Mouse (Mus musculus): Measurements from ENCODE around the gene Atp1a4. TPM values are rescaled to one million over a fixed set of nuclear protein-coding genes. Genes with fewer than 3 reads are reported as not detected.

Gene Atp1a4
- polyA plus RNA-seq, 1 experiment from 2014 or later: not detected

DNA sequence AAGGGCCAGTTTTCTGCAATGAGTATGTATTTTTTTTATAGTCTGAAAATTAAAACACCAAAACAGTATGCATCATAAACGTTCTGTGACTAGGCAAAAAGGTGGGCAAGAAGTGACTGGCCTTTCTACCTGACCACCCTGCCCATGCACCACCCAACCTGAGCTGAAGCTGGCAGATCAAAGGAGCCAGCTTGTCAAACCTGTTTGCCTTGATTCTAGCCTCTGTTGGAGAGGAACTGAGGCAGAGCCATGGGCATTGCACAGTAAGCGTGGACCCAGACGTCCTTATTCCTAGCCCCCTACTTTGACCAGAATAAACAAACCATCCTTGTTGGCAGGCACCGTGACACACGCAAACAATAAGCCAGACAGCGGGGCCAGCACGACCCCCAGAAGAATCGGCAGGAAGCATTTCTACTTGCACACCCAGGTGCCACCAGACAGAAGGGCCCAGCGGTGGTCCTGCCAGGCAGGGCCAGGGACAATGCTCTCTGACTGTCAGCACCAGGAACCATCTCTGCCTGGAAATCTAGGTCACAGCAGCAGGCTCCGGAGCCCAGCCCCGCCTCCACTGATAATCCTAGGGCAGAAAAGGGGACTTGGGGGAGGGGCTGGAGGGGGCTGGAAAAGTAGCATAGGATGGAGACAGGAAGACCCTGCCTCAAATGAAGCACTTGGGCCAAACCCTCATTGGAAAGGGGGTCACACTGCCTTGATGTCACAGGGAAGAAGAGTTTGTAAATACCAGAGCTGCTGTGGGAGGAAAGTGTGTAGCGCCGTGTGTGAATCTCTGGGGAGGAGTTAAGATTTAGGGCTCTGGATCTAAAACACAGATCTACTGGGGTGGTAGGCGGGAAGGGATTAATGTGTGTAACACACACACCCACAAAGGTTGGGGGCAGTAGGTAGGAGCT, 56.0 kb downstream of the Atp1a4 start:
- ATAC-seq (ENCODE audit: insufficient read depth, low FRiP score, low read depth): no peak
- H3K4me2 ChIP-seq: peak overlapping the region; percentile 33
- peaks cover 23% of the 10 kb centered on the region for H3K36me3 ChIP-seq
- no peak overlapping the region for H3K9ac ChIP-seq
- peaks cover 63% of the 10 kb centered on the region for H3K4me1 ChIP-seq
- H3K4me3 ChIP-seq (replicated peaks): no peak overlapping the region
- H3K9me3 ChIP-seq: no peaks in the 10 kb centered on the region
- peak overlapping the region; percentile 74; the same call in 1 of the 2 replicates for H3K27ac ChIP-seq
- 21% methylated on average over 14 of the region's 14 CpGs for WGBS
- H3K27me3 ChIP-seq (replicated peaks): no peaks in the 10 kb centered on the region

GRCm38 (mm10) chr1:172200871-172201447, 57.3 kb downstream of the Atp1a4 start:
- Histone ChIP-seq H3K27ac (peak overlapping the region; percentile 17; the same call in 1 of the 2 replicates), H3K27me3 (replicated peaks) (no peaks in the 10 kb centered on the region), H3K9ac (no peak overlapping the region), H3K4me1 (peaks cover 54% of the 10 kb centered on the region), H3K4me2 (no peak overlapping the region), H3K9me3 (no peaks in the 10 kb centered on the region), H3K36me3 (peaks cover 35% of the 10 kb centered on the region), H3K4me3 (replicated peaks) (no peak overlapping the region)
- 38% methylated on average over 7 of the region's 7 CpGs for WGBS
- no peak for ATAC-seq (ENCODE audit: insufficient read depth, low FRiP score, low read depth)

DNA sequence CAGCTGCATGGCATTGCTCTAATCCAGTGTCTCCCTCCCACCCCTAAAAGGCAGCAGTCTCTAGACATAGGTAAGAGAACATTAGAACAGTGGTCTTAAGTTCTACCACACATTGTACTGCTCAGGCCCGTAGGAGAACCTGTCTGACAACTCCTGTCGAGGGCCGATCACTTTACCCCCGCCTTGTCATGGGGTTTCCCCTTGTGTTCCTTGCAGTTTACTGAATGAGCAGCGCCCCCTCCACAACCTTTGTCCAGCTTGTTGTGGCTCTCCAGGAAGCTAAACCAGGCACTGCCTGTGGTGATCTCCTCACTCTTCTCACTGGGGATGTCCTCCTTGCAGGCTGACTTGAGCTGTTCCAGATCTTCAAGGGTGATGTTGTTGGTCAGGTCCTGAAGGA, 58.1 kb downstream of the Atp1a4 start:
- peaks cover 46% of the 10 kb centered on the region for H3K4me1 ChIP-seq
- H3K4me3 ChIP-seq (replicated peaks): no peak overlapping the region
- H3K4me2 ChIP-seq: no peak overlapping the region
- H3K9me3 ChIP-seq: no peaks in the 10 kb centered on the region
- WGBS: 70% methylated on average over 5 of the region's 5 CpGs
- H3K9ac ChIP-seq: no peak overlapping the region
- peak overlapping the region; percentile 21; the same call in 1 of the 2 replicates for H3K27ac ChIP-seq
- peak; percentile 59 for ATAC-seq (ENCODE audit: insufficient read depth, low FRiP score, low read depth)
- H3K36me3 ChIP-seq: peaks cover 38% of the 10 kb centered on the region
- no peaks in the 10 kb centered on the region for H3K27me3 ChIP-seq (replicated peaks)

GRCm38 (mm10) chr1:172198996-172199395, 59.2 kb downstream of the Atp1a4 start:
- Histone ChIP-seq H3K4me3 (replicated peaks) (no peak overlapping the region), H3K27ac (no peak overlapping the region), H3K9me3 (no peaks in the 10 kb centered on the region), H3K27me3 (replicated peaks) (no peaks in the 10 kb centered on the region), H3K4me2 (no peak overlapping the region), H3K9ac (no peak overlapping the region), H3K36me3 (peaks cover 43% of the 10 kb centered on the region), H3K4me1 (peaks cover 35% of the 10 kb centered on the region)
- no peak for ATAC-seq (ENCODE audit: insufficient read depth, low FRiP score, low read depth)
- WGBS: 94% methylated on average over 4 of the region's 4 CpGs

DNA sequence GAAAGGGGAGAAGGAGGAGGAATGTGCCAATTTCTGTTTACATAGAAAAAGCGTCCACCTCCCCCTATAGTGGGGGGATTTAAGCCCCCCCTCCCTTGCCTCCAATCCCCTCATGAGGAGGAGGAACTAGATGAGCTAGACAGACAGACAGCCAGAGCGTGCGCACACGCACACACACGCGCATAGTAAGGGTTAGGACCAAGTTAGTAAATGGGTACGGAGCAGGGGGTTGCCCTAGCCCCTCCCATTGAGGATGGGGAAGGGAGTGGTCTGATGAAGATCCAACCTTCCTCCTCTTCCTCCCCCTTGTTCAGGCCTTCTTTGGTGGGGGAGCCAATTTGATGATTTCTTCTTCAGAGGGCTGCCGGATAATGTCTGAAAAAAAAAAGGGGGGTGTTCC, 59.9 kb downstream of the Atp1a4 start:
- 88% methylated on average over 8 of the region's 8 CpGs for WGBS
- H3K27me3 ChIP-seq (replicated peaks): no peaks in the 10 kb centered on the region
- ATAC-seq (ENCODE audit: insufficient read depth, low FRiP score, low read depth): no peak
- peaks cover 49% of the 10 kb centered on the region for H3K36me3 ChIP-seq
- no peaks in the 10 kb centered on the region for H3K9me3 ChIP-seq
- H3K27ac ChIP-seq: no peak overlapping the region
- no peak overlapping the region for H3K9ac ChIP-seq
- H3K4me1 ChIP-seq: peaks cover 28% of the 10 kb centered on the region
- H3K4me2 ChIP-seq: no peak overlapping the region
- H3K4me3 ChIP-seq (replicated peaks): no peak overlapping the region

DNA sequence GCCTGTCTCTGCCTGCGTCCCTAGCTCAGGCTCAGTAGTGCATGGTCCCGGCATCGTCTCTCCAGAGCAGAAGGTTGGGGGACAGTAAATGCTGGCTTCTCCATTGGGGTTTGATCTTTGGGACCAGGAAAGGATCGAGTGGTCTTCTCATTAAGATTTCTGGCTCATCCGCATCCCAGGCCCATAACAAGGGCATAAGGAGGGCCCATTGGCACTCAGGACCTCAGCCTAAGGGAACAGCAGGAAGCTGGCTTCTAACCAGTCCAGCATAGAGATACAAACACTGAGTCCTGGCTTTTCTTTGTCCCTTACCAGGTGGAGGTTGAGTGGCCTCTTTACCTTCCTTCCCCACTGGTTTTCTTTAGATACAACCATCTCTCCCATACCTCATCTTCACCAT, 60.4 kb downstream of the Atp1a4 start:
- 77% methylated on average over 5 of the region's 5 CpGs for WGBS

DNA sequence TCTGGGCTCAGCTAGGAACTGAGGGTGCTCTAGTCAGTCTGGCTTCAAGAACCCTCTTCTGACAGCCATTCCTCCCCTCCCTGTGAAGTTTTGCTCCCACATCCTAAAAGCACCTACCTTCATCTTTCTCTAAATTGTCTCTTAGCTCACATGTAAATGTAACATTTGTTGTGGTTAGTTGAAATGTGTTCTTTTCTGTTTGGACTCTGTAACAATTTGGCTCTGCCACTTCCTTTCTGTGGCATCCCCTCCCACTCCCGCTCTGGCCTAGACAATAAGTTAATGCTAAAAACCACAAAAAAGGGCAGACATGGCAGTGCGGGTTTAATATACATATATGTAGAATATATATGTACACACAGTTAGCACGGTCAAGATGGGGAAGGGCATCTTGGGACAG, 61.1 kb downstream of the Atp1a4 start:
- WGBS: 83% methylated on average over 3 of the region's 3 CpGs
- no peaks in the 10 kb centered on the region for H3K27me3 ChIP-seq (replicated peaks)
- H3K27ac ChIP-seq: no peak overlapping the region
- peaks cover 16% of the 10 kb centered on the region for H3K4me1 ChIP-seq
- H3K36me3 ChIP-seq: peaks cover 55% of the 10 kb centered on the region
- H3K9ac ChIP-seq: no peak overlapping the region
- no peak overlapping the region for H3K4me3 ChIP-seq (replicated peaks)
- no peak for ATAC-seq (ENCODE audit: insufficient read depth, low FRiP score, low read depth)
- no peaks in the 10 kb centered on the region for H3K9me3 ChIP-seq
- H3K4me2 ChIP-seq: no peak overlapping the region

More for the DNA sequence above, 60.4 kb downstream of the Atp1a4 start:
- no peaks in the 10 kb centered on the region for H3K27me3 ChIP-seq (replicated peaks)
- no peak overlapping the region for H3K9ac ChIP-seq
- H3K4me1 ChIP-seq: peaks cover 23% of the 10 kb centered on the region
- H3K9me3 ChIP-seq: no peaks in the 10 kb centered on the region
- ATAC-seq (ENCODE audit: insufficient read depth, low FRiP score, low read depth): no peak
- H3K36me3 ChIP-seq: peaks cover 49% of the 10 kb centered on the region
- H3K4me3 ChIP-seq (replicated peaks): no peak overlapping the region
- no peak overlapping the region for H3K4me2 ChIP-seq
- no peak overlapping the region for H3K27ac ChIP-seq

DNA sequence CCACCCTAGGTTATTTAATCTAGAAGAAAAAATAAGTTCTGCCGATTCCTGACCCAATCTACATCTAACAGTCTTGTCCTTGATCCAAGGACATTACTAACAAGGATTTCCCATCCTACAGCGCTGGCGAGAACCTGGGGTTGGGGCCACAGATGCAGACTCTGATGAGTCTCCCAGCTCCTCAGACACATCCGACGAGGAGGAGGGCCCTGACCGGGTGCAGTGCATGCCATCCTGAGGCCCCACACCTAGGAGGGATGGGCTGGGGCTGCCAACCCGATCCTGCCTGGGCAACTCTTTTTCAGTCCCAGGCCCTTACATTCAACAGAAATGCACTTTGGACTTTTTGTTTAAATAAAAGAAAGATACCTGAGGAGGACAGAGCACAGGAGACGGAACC, 63.8 kb downstream of the Atp1a4 start:
- Histone ChIP-seq H3K36me3 (peaks cover 55% of the 10 kb centered on the region), H3K9ac (no peak overlapping the region), H3K27ac (no peak overlapping the region), H3K4me3 (replicated peaks) (no peak overlapping the region), H3K4me1 (no peaks in the 10 kb centered on the region), H3K27me3 (replicated peaks) (no peaks in the 10 kb centered on the region), H3K4me2 (no peak overlapping the region), H3K9me3 (no peaks in the 10 kb centered on the region)
- 65% methylated on average over 8 of the region's 8 CpGs for WGBS
- no peak for ATAC-seq (ENCODE audit: insufficient read depth, low FRiP score, low read depth)

- Histone ChIP-seq H3K4me3 (replicated peaks) (no peak overlapping the region), H3K4me1 (no peaks in the 10 kb centered on the region), H3K27me3 (replicated peaks) (no peaks in the 10 kb centered on the region), H3K9ac (no peak overlapping the region), H3K4me2 (no peak overlapping the region), H3K27ac (no peak overlapping the region), H3K9me3 (no peaks in the 10 kb centered on the region), H3K36me3 (peaks cover 56% of the 10 kb centered on the region)
- ATAC-seq (ENCODE audit: insufficient read depth, low FRiP score, low read depth): no peak
- 87% methylated on average over 3 of the region's 3 CpGs for WGBS
These were observed 66.0 kb downstream of the Atp1a4 start for GRCm38 (mm10) chr1:172192217-172192616.

- Histone ChIP-seq H3K9ac (no peak overlapping the region), H3K36me3 (peaks cover 56% of the 10 kb centered on the region), H3K27me3 (replicated peaks) (no peaks in the 10 kb centered on the region), H3K4me1 (no peaks in the 10 kb centered on the region), H3K9me3 (no peaks in the 10 kb centered on the region), H3K4me3 (replicated peaks) (no peak overlapping the region), H3K4me2 (no peak overlapping the region), H3K27ac (no peak overlapping the region)
- 76% methylated on average over 2 of the region's 2 CpGs for WGBS
- ATAC-seq (ENCODE audit: insufficient read depth, low FRiP score, low read depth): no peak
These were observed 66.6 kb downstream of the Atp1a4 start for GRCm38 (mm10) chr1:172191578-172191977.

DNA sequence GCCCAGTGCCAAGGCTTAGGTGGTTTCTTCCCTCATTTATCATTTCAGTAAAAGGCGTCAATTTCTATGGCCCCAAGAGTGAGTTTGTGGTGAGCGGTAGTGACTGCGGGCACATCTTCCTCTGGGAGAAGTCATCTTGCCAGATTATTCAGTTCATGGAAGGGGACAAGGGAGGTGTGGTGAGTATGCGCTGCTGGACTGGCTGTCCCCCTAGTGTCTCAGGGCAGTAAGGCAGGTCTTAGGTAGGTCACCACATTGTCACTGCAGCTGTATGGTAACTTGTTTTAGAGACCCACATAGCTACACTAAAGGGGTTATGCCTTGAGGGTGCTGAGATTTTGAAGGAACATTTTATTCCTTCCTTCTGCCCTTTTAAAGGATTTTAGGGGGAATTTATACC, 69.3 kb downstream of the Atp1a4 start:
- peaks cover 45% of the 10 kb centered on the region for H3K36me3 ChIP-seq
- H3K4me1 ChIP-seq: no peaks in the 10 kb centered on the region
- no peak overlapping the region for H3K4me2 ChIP-seq
- WGBS: 65% methylated on average over 4 of the region's 4 CpGs
- no peak overlapping the region for H3K9ac ChIP-seq
- no peaks in the 10 kb centered on the region for H3K27me3 ChIP-seq (replicated peaks)
- no peak for ATAC-seq (ENCODE audit: insufficient read depth, low FRiP score, low read depth)
- no peaks in the 10 kb centered on the region for H3K9me3 ChIP-seq
- H3K4me3 ChIP-seq (replicated peaks): no peak overlapping the region
- no peak overlapping the region for H3K27ac ChIP-seq

Measured in stomach, embryonic 15.5 days (tissue).